Mouse (Mus musculus) spleen, adult 2 months (tissue): ENCODE measurements around the gene Ifnar2.

Experiments
- CTCF ChIP-seq: fragments of 200-500 bp; IDR thresholded peaks from 2 replicates; pipeline ENCODE4 v1.5.1; 2011; ENCODE audit warnings: mild to moderate bottlenecking, inconsistent platforms; ENCODE audit not compliant: insufficient read depth, insufficient read length, insufficient replicate concordance; ENCODE audit errors: extremely low read depth
- POLR2A ChIP-seq: fragments of 200-500 bp; IDR thresholded peaks from 2 replicates; pipeline ENCODE4 v1.6.1; 2011; ENCODE audit warnings: low read depth, low read length, inconsistent platforms

- no peak for TF ChIP-seq CTCF
- no peak for TF ChIP-seq POLR2A
Measured at GRCm38 (mm10) chr16:91356760-91357525, 15.6 kb upstream of the Ifnar2 start.
